Mouse (Mus musculus) kidney, postnatal 36 days (tissue): ENCODE measurements around the gene Zfp746.
"Not testable (repeated sequence)": the region's sequence is repeated elsewhere in the genome, so short reads cannot be mapped to it uniquely, and the experiment has no call there.

Experiments
- DNase-seq, 2 experiments: peaks; one replicate each; pipeline ENCODE4 v3.0.0; 2021 to 2022; ENCODE audit warnings: mixed read lengths in 2 of 2

Gene Zfp746

DNA sequence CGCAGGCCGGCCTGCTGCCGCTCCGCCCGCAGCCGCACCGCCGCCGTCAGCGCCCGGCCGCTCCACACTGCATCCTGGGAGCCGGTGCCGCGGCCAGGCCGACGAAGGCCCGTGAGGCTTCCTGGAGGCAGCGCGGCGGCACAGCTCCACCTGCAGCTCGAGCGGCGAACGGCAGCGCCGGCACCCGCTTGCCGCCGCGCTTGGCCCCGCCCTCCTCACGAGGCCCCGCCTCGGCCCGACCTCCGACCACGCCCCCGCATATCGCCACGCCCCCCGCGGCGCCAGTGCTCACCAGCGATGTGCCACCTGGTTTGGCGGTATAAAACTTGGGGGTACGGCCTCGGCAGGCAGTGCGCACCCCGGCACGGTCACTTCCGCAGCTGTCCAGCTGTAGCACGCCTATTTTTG lies at the start of gene Zfp746:
Zfp746 (minus strand) TSS at position 123 of the 408 bp plus-strand sequence.
- DNase-seq: peak; percentile 91 to 98

DNA sequence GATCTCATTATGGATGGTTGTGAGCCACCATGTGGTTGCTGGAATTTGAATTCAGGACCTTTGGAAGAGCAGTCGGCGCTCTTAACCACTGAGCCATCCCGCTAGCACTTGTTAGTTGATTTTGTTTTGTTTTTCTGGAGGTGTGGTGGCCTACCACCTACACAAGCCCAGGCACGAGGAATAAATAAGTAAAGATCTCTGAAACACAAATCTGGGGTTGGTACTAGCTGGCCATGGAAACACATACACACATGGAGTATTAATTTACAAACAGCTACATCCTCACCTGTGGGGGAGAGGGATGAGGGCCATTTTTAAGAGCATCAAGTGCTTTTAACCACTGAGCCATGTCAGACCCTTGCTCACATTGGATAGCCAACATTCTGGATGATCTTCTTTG lies 34.7 kb upstream of the Zfp746 start:
- not testable (repeated sequence) for DNase-seq

DNA sequence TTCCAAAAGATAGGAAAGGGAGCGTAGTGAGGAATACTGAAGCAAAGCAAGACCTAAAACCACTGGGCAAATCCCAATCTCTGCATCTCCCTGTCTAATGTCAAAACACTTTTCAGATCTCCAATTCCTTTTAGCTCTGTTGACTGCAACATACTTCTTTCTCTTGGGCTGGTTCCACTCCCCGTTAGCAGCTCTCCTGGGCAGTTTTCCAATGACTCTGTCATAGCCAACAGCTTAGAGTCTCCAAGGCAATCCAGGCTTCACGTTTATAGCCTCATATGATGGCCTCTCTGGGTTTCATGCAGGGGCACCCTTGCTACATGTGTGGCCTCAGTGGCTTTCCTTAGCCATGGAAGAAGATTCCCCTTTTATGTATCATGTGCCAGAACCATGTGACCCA lies 29.6 kb upstream of the Zfp746 start:
- no peak for DNase-seq

DNA sequence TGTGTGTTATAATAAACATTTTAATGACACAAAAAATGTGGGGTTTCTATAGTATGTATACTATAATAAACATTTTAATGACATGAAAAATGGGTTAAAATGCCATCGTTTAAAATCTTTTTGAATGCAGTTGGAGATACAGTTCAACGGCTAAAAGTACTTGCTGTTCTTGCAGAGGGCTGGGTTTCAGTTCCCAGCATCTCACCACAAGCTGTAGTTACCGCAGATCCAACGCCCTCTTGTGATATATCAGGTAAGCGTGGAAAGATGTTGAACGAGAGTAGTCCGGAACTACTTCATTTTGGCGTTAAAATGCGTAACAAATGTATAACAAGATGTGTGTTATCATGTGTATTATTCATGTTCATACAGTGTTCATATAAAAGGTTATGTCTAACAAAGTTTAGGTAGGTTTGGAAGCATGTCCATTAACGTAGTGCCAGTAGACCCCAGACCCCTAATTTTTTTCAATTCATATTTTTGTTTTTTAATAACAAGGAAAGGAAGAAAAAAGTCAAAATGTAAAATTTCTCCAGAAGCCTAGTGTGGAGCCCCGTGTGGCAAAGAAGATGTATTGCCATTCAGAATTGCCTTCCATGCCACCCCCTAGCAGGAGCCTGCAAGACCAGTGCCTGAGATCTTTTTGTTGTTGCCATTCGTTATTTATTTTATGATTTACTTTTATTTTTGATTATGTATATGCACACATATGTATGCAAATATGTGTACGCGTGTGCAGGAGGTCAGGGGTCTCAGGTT lies 743 bp upstream of the Zfp746 start:
- DNase-seq: no peak

DNA sequence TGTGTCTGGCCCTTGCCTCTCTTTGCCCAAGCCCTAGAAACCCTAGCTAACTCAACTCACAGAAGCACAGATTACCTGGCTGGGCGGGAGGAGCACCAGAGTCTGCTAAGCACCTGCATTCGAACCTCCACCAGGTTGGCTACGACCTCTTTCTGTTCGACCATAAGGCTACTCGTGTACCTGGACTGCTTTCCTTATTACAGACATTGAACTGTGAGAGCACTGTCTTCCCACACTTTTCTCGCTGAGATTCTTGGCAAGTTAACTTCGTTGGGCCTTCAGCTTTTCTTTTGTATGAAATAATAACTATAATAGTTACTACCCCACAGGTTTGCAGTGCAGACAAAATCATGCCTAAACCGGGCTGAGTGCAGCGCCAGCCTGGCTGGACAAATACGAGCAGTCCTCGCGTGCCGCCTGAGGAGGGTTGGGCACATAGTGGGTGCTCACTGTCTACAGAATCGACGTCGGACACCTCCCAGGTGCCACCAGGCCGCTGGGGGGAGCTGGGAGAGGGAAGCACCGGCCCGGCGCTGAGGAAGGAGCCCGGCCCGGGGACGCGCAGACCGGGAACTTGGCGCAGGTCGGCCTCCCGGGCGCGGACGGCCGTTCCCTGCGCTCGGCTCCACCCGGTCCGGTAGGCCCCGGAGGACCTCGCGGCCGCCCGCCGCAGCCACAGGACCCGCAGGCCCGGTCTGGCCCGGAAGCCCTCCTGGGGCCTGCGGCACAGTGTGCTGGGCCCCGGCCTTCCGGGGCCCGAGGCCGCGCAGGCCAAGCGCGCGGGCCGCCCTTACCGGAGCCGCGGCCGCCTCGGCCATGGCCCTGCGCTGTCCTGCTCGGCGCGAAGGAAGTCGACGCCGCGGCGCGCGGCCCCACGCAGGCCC lies 630 bp downstream of the Zfp746 start:
- DNase-seq: peak; percentile 69 to 81

DNA sequence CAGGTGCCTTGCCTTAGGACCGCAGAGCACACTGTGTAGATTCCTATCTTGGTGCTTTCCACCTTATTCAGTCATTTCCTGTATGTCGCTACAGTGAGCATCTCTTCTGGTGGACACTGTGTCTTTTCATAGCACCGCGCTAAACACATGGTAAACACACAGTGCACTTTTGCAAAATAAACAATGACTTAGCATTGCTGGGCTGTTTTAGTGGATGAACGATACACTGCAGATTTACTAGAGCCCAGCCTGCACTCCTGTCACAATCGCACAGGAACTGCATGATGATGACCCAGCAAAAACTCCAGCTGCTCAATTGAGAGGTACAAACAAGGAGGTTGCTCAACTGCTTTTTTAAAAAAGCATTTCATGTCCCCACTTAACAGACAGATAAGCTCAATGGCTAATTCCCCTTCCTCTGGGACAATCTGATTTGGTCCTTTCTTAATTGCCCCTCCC lies 2.6 kb downstream of the Zfp746 start:
- DNase-seq: no peak

DNA sequence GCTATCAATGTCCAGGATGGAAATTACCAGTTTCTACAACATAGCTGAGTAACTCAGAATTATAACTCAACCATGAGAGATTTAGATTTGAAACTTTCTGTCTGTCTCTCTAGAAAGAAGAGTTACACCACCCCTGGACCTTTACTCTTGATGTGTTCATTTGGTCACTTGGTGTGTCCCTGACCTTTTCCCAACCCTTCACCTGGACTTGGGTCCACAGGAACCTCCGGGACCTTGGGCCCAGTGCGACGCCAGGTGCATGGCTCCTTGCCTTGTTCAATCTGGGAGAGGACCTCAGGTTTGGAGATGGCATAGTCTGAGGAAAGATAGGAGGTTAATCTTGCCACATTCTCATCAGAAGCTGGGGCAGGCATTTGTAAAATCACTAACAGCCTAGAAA lies 4.4 kb downstream of the Zfp746 start:
- DNase-seq: no peak

DNA sequence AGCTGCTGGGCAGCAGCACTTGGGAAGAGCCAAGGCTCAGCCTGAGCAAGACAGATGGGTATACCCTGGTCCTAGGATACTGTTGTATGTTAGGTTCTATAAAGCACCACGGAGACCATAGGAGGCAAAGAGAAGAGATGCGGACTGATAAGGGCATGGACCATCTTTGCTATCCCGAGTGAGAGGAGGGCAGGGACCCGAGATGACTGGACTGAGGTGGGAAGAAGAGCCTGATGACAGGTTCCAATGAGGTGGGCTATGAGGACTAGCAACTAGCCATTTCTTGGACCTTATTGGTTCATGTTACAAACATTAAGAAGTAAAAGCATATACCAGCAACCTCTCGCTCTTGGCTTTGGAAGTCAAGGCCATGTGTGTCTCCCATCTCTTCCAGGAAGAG lies 5.4 kb downstream of the Zfp746 start:
- no peak for DNase-seq

DNA sequence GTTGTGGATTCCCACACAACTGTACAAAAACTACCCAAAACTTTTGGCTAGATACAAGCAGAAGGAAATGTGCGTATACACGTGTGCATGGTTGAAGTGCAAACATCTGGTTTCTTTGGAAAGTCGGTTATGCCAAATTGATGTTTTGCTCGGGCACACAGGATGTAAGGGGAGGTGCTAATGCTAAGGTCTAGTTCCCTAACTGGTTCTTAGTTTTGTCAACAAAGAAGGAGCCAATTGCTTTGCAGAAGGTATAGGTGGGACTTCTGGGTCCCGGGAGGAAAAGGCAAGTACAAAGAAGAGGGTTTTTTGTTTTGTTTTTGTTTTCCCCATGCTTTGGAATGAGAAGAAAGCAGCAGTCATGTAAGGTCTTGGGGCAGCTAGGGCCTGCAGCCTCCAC lies 13.1 kb downstream of the Zfp746 start:
- DNase-seq: peak in 1 of 2 experiments; percentile 19

DNA sequence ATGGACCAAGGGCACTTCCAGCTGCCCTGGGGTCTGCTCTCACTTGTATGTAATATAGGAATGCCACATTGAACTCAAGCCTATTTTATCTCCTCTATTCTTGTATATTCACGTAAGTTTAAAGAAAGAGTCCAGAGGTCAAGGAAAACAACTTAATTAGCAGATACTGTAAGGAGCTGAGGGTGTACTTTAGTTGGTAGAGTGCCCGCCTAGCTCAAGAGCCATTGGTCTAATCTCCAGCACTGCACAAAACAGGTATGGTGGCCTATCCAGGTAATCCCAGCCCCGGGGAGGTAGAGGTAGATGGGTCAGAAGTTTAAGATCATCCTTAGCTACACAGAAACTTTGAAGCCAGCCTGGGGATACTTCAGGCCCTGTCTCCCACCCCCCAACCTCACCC lies 18.9 kb downstream of the Zfp746 start:
- no peak for DNase-seq

DNA sequence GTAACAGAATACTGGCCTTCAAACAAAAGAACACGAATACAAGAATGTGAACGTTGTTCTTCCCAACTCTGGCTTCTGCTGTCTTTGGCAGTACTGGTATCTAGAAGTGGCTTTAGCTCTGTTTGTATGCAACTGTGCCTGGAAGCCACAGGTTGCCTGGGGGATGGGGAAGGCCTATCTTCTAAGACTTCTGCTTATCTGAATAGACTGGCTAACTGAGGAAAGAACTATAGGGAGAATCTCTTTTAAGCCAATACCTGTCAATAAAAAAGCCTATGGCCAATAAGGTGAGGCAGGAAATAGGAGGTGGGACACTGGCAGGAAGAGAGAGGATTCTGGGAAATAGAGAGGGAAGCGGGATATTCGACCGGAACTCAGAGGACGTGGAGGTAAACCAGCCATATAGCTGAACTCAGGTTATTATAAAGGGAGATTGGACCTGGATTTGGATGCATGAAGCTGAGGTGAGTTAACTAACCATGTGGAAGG lies 20.8 kb downstream of the Zfp746 start:
- DNase-seq: no peak

DNA sequence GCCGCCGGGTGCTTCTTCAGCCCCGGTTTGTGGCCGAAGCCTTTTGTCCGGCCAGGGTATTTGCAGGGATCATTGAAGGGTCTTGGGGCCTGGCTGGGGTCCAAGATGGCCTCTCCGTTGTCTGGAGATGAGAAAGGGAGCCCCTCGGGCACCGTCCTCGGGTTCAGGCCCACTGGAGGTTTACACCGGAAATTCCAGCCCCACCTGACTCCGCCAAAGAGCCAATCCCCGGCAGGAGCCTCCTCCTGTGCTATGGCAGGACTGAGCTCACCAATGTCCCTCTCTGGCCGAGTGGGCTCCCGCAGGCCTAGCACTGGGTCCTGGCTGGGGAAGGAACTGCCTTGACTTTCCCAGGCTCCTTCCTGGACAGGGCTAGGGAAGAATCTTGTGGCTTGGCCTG lies 21.9 kb downstream of the Zfp746 start:
- DNase-seq: no peak

DNA sequence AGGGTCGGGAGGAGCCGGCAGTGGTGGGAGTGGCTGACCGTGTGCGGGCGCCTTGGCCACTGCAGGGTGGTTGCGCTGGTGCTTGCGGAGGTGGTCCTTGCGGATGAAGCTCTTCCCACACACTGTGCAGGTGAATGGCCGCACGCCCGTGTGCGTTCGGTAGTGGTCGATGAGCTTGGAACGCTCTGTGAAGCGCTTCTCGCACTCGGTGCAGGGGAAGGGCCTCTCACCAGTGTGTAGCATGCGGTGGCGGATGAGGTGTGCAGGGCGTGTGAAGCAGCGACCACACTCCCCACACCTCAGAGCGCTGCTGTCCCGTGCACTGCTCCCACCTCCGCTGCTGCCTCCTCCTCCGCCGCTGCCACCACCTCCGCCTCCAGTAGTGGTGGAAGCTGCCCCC lies 22.5 kb downstream of the Zfp746 start:
- no peak for DNase-seq

DNA sequence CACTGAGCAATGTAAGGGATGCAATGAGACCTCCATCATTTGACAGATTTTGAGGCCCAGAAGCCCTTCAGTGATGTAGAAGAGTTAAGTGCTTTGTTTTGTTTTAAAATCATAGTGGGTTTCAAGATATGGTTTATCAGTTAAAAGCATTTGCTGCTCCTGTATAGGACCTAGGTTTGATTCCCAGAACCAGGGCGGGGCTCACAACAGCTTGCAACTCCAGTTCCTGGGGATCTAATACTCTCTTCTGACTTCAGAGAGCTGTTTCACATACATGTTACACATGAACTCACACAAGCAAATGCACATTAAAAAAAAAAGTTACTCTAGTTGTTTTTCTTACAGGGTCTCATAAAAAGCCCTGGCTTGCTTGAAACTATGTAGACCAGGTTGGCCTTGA lies 25.5 kb downstream of the Zfp746 start:
- no peak for DNase-seq

DNA sequence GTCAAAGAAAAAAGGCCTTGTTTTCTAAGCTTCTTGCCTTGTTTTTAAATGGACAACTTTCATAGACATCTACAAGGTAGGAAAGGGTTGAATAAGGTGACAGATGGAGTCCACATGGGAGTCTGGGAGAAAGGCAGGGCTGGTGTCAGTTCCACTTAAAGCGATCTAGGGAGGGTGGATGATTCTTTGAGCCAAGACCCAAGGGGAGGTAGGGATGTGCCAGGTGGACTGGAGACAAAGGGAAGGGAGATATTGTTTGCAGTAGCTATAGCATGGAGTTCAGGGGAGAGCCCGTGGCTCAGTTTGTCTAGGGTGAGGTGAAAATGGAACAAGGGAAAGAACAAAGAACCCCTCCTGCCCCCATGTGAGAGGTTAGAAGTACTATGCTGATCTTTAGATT lies 26.0 kb downstream of the Zfp746 start:
- DNase-seq: no peak

DNA sequence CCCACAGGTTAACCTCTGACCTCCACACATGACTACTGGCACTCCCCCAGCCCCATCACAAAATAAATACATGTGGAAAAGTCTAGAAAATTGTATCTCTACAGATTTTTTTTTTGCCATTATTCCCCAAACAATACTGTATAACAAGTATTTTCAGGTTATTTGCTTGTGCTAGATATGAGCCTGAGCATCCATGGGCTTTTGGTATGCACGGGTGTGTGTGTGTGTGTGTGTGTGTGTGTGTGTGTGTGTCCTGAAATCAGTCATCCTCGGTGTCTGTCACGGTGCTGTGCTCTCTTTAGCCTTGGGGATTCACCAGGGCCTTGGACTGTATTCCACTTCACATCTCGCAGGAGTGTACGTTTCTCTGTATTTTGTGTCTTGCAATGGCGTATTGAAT lies 34.3 kb downstream of the Zfp746 start:
- DNase-seq: no peak

DNA sequence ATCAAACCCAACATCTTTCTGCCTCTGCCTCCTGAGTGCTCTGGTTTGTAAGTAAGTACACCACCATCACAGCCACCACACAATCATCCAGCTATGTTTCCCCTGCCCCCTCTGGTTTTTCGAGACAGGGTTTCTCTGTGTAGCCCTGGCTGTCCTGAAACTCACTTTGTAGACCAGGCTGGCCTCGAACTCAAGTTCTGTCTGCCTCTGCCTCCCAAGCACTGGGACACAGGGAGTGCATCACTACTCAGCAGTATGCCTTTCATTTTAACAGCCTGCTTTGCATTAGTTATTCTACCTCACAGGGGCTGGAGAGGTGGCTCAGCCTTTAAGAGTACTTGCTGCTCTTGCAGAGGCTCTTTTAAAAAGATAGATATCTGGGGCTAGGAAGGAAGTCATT lies 34.7 kb downstream of the Zfp746 start:
- no peak for DNase-seq

DNA sequence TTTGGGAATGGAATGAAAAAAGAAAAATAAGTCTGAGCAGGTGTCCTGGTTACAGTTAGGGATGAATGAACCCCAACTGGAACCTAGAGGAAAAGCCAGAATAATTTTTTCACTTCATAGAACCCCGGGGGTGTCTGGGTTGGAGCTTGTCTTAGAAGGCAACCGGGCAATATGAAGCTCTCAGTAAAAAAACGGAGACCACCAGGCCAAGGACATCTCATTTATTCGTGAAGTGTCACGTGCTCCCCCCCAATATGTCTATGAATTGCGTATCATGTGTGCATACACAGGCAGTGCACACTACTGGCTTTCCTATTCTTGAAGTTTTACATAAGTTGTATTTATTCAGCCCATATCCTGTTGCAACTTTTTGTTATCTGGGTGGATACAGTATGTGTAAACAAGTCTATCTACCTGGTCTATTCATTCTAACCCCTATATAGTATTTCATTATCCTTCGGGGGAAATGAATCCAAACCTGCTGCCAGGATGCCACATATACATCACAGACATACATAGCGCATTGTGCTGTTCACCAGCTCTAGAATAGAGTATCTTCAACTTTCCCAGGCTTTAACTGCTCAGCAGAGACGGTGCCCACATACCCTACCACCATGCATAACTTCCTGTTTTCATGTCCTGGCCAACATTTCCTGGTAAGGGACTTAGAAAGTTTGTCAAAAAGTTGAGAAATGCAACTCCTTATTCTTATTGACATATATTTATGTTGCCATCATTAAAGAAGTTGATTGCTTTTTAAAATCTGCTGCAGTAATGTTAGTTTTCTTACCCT lies 36.9 kb downstream of the Zfp746 start:
- DNase-seq: no peak

DNA sequence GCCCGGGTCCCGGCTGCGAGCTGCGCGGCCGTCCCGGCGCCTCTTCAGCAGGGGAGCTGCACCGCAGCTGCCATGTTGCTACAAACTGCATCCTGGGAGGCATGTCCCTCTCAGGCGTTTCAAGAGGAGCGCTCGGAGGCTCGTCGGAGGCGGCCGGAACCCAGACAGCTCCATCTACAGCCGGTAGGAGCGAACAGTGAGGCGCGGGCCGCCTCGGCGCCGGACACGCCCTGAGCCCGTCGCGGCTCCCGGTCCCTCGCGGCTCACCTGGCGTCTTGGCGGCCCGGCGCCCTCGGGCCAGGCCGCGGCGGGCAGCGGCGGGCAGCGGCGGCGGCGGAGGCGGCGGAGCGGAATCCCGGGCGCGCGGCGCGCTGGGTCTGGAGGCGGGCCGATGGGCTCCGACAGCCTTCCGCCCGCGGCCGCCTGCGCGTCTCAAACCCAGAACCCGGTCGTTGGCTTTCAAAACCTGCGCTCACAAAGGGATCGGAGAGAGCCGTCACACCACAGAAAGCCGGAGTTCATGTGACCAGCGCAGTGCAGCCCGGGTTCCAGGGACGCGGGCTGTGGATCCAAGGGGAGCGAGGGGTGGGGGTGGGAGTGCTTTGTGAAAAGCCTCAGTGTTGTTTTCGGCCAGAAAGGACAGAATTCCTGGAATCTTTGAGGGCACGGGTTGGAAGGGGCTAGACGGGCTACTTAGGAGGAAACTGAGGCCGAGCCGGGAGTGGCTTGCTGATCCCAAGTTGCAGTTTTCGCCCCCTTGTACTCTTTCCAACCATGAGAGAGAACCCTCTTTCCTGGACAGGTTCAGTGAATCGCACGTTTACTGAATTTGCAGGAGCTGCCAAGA lies 37.7 kb downstream of the Zfp746 start, which contains the start of gene Zfp777:
Zfp777 (minus strand) TSS at position 486 of the 847 bp plus-strand sequence.
- DNase-seq: peak; percentile 87 to 88

DNA sequence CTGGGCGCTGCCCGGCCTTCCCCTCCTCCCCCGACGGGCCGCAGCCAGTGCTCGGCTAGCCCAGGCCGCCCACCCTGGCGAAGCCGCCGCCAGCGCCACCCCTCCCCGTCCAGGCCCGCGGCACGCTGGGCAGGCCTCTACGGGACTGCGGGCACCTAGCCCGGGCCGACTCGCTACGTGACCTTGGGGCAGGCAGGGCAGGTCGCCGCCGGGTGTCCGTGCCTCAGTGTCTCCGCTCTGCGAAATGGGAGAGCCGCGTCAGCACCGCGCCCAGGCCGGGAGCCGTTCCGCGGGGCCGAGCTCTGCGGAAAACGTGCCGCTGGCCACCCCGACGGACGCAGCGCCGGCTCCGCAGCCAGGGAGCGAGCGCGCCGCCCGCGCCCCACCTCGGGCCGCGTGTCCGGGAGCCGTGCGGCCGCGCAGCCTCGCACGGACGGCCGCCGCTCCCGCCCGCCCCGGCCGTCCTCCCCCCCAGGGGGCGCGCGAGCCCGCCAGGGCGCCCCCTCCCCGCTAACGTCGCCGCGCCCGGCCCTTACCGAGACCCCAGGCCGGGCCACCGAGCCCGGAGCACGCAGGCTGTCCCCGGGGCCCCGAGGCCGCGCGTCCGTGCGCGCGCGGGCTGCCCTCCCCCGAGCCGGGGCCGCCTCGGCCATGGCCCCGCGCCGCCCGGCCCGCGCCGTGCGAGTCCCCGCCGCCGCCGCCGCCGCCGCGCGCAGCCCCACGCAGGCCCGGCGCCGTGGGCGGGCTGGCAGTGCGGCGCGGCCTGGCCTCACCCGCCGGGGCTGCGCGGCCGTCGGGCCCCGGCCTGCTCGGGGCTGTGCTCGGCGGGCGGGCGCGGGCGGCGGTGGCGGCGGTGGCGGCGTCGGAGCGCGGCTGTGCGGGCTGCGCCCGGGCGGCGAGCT lies 38.7 kb downstream of the Zfp746 start:
- peak; percentile 44 to 69 for DNase-seq

DNA sequence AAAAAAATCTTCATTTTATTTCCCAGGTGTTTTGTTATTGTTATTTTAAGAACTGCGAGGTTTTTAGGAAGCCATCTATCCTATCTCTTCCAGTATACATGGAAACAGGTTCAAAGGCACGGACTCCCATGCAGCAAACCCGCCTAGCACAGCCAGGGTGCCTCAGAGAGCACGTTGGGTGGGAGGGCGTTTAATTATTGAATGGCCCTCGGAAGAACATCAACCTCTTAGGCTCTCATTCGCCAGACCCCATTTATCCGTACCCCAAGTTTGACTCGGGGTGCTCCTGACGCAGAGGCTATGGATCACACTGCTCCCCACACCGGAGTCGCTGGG lies 39.3 kb downstream of the Zfp746 start:
- no peak for DNase-seq
